12 mouse cellular contexts compared by ENCODE assay signal in genomic region chr8:124239350-124239749, GRCm38 (mm10).
"Had no signal": no experiment of that assay in that cellular context is flagged by ENCODE, and none has a peak within 500 bp of the region (broad histone marks: within the 10 kb centered on the region; RNA-seq: fewer than 3 reads in every experiment).

No protein-coding gene starts in this region.

- H3K4me3 ChIP-seq: layer of hippocampus, adult 2 months; limb, embryonic 12.5 days; liver, embryonic 13.5 days; lung, embryonic 15.5 days had no signal

- H3K4me2 ChIP-seq: limb, embryonic 12.5 days; liver, embryonic 13.5 days; lung, embryonic 15.5 days had no signal

- H3K9me3 ChIP-seq: lung, embryonic 15.5 days had no signal

- H3K9ac ChIP-seq: limb, embryonic 12.5 days; liver, embryonic 13.5 days; liver, postnatal 0 days; lung, embryonic 15.5 days had no signal

- H3K36me3 ChIP-seq: lung, embryonic 15.5 days had no signal

- H3K27me3 ChIP-seq: limb, embryonic 12.5 days; liver, embryonic 13.5 days; lung, embryonic 15.5 days; megakaryocyte, embryonic 14.5 days had no signal

- ATAC-seq: liver, postnatal 0 days had no signal

- DNase-seq: kidney, postnatal 4 days; liver; liver, embryonic 13.5 days; liver, postnatal 0 days; lung, postnatal 14 days; thymus, postnatal 4 days had no signal

- H3K27ac ChIP-seq: layer of hippocampus, adult 2 months; limb, embryonic 12.5 days; liver, embryonic 13.5 days; lung, embryonic 15.5 days; macrophage; stomach, postnatal 0 days had no signal
